Mouse (Mus musculus): ENCODE measurements around the gene Ahnak2. TPM values are rescaled to one million over a fixed set of nuclear protein-coding genes. Genes with fewer than 3 reads are reported as not detected.

Ahnak2 gene
- polyA plus RNA-seq, 1 experiment from 2014 or later, result 0.36 TPM

DNA sequence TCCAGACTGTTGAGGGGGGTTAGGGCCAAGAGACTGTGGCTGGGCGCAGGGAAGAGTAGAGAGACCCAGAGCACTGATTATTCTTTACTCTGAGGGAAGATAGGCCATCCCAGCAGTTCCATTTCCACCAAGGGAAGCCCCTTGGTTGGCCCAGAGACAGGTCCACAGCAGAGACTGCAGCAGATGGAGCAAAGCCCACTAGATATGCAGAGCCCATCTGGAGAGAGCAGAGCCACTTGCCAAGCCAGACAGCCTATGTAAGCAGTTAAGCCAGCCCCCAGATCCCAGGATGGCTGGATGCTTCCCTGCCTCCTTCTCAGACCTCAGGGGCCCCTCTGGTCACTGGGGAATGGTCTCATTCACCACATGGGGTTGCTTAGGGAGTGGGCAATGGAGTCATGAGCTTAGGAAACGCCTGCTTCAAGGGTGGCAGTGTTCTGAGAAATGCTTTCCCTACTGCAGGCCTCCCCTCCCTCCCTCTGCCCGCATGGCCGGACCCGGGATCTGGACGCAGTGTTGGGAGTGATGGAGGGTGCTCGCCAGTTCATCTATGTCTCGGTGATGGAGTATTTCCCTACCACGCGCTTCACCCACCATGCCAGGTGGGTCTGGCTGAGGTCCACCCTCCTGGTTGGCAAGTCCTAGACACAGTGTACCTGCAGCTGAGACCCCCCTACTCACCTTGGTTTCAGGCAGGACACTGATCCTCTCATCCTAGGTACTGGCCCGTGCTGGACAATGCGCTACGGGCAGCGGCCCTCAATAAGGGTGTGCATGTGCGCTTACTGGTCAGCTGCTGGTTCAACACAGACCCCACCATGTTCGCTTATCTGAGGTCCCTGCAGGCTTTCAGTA is 35.2 kb downstream of the Ahnak2 start:
- WGBS (ENCODE audit: insufficient replicate concordance), result 88% methylated on average over 16 of the region's 16 CpGs
- Histone ChIP-seq H3K36me3 (replicated peaks; ENCODE audit: insufficient read depth, low read length) (no peaks in the 10 kb centered on the region), H3K27ac (ENCODE audit: low read depth) (no peak overlapping the region), H3K9me3 (ENCODE audit: low read length) (no peaks in the 10 kb centered on the region), H3K9ac (replicated peaks) (no peak overlapping the region), H3K4me2 (ENCODE audit: low read depth, low read length) (no peak overlapping the region), H3K4me3 (ENCODE audit: low read depth, low read length) (no peak overlapping the region), H3K4me1 (ENCODE audit: insufficient read depth) (peaks cover 4% of the 10 kb centered on the region; the same call in 1 of the 2 replicates), H3K27me3 (ENCODE audit: insufficient read depth, low read length) (no peaks in the 10 kb centered on the region)
- DNase-seq, result no peak
- TF ChIP-seq EP300 (IDR thresholded peaks at IDR 0.05; ENCODE audit: low read depth) (no peak), CTCF (IDR thresholded peaks at IDR 0.05; ENCODE audit: low read depth) (no peak)
- no peak for ATAC-seq

DNA sequence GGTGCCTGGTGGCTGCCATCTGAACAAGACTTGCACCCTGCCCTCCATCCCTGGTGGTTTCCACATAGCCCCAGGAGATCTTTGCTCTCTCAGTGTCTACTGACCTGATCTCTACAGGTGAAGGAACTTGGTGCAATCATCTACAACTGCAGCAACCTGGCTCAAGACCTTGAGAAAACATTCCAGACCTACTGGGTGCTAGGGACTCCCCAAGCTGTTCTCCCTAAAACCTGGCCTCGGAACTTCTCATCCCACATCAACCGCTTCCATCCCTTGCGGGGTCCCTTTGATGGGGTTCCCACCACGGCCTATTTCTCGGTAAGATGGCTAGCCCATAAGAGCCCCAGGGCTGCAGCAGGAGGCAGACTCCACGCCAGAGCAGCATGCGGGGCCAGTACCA is 35.9 kb downstream of the Ahnak2 start:
- Histone ChIP-seq H3K4me3 (ENCODE audit: low read depth, low read length) (no peak overlapping the region), H3K4me2 (ENCODE audit: low read depth, low read length) (no peak overlapping the region), H3K27ac (ENCODE audit: low read depth) (no peak overlapping the region), H3K27me3 (ENCODE audit: insufficient read depth, low read length) (no peaks in the 10 kb centered on the region), H3K9me3 (ENCODE audit: low read length) (no peaks in the 10 kb centered on the region), H3K36me3 (replicated peaks; ENCODE audit: insufficient read depth, low read length) (no peaks in the 10 kb centered on the region), H3K4me1 (ENCODE audit: insufficient read depth) (peaks cover 4% of the 10 kb centered on the region; the same call in 1 of the 2 replicates), H3K9ac (replicated peaks) (no peak overlapping the region)
- ATAC-seq (no peak), DNase-seq (no peak)
- WGBS (ENCODE audit: insufficient replicate concordance), result 80% methylated on average over 7 of the region's 7 CpGs
- TF ChIP-seq CTCF (IDR thresholded peaks at IDR 0.05; ENCODE audit: low read depth), result no peak
- no peak for TF ChIP-seq EP300 (IDR thresholded peaks at IDR 0.05; ENCODE audit: low read depth)

DNA sequence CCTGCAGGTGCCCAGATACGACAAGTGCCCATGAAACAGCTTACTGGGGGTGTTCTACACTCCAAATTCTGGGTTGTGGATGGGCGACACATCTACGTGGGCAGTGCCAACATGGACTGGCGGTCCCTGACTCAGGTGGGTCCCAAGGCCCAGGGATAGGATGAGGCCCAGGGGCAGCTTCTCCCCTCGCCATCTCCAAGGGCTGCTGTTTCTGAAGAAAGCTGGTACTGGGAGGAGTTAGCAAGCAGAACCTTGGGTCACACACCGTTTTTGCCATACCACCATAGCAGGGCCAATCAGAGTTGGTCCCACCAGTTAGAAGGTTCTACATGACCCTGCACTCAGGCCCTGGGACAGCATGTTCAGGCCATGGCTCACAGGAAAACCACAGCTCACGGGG is 37.5 kb downstream of the Ahnak2 start:
- Histone ChIP-seq H3K4me1 (ENCODE audit: insufficient read depth) (peaks cover 14% of the 10 kb centered on the region), H3K27me3 (ENCODE audit: insufficient read depth, low read length) (no peaks in the 10 kb centered on the region), H3K27ac (ENCODE audit: low read depth) (no peak overlapping the region), H3K36me3 (replicated peaks; ENCODE audit: insufficient read depth, low read length) (no peaks in the 10 kb centered on the region), H3K4me2 (ENCODE audit: low read depth, low read length) (no peak overlapping the region), H3K9me3 (ENCODE audit: low read length) (no peaks in the 10 kb centered on the region), H3K9ac (replicated peaks) (no peak overlapping the region), H3K4me3 (ENCODE audit: low read depth, low read length) (no peak overlapping the region)
- no peak for DNase-seq
- 66% methylated on average over 7 of the region's 7 CpGs for WGBS (ENCODE audit: insufficient replicate concordance)
- TF ChIP-seq CTCF (IDR thresholded peaks at IDR 0.05; ENCODE audit: low read depth) (no peak), EP300 (IDR thresholded peaks at IDR 0.05; ENCODE audit: low read depth) (no peak)
- no peak for ATAC-seq

DNA sequence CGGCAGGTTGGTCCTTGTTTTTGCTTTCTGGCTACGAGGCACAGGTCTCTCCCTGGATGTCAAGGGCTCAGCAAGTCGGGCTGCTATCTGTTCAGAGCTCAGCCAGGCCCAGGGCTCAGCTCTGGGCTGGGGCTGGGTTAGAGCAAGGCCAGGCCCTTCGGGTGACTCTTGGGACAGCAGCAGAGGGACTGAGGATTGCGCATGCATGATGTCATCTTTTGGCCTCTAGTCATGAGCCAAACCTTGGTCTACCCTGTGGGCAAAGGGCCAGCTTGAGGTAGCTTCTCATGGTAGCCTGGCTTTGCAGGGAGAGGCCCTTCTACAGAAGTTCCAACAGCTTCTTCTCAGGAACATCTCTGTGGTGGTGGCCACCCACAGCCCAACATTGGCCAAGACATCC is 38.3 kb downstream of the Ahnak2 start:
- no peak overlapping the region for H3K4me3 ChIP-seq (ENCODE audit: low read depth, low read length)
- H3K27me3 ChIP-seq (ENCODE audit: insufficient read depth, low read length), result no peaks in the 10 kb centered on the region
- ATAC-seq (peak; percentile 71), DNase-seq (peak; percentile 45)
- 75% methylated on average over 5 of the region's 5 CpGs for WGBS (ENCODE audit: insufficient replicate concordance)
- no peak for TF ChIP-seq EP300 (IDR thresholded peaks at IDR 0.05; ENCODE audit: low read depth)
- no peak for TF ChIP-seq CTCF (IDR thresholded peaks at IDR 0.05; ENCODE audit: low read depth)
- H3K4me1 ChIP-seq (ENCODE audit: insufficient read depth), result peaks cover 14% of the 10 kb centered on the region
- H3K9me3 ChIP-seq (ENCODE audit: low read length), result no peaks in the 10 kb centered on the region
- H3K36me3 ChIP-seq (replicated peaks; ENCODE audit: insufficient read depth, low read length), result no peaks in the 10 kb centered on the region
- H3K9ac ChIP-seq (replicated peaks), result no peak overlapping the region
- H3K27ac ChIP-seq (ENCODE audit: low read depth), result no peak overlapping the region
- H3K4me2 ChIP-seq (ENCODE audit: low read depth, low read length), result no peak overlapping the region

DNA sequence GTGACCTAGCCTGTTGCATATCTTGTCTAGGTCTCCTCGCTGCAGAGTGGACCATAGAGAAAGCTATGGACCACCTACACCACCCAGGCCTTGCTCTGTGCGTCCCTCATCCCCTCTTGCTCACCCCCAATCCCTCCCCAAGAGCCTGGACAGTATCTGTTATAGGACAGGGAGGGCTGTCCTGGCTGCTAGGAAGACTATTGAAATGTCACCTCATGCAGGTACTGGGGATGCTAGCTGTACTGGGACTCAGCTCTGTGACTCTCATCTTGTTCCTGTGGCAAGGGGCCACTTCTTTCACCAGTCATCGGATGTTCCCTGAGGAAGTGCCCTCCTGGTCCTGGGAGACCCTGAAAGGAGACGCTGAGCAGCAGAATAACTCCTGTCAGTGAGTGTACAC is 39.3 kb downstream of the Ahnak2 start:
- no peaks in the 10 kb centered on the region for H3K36me3 ChIP-seq (replicated peaks; ENCODE audit: insufficient read depth, low read length)
- H3K4me3 ChIP-seq (ENCODE audit: low read depth, low read length), result no peak overlapping the region
- peaks cover 14% of the 10 kb centered on the region for H3K4me1 ChIP-seq (ENCODE audit: insufficient read depth)
- H3K9ac ChIP-seq (replicated peaks), result no peak overlapping the region
- H3K4me2 ChIP-seq (ENCODE audit: low read depth, low read length), result no peak overlapping the region
- H3K27ac ChIP-seq (ENCODE audit: low read depth), result no peak overlapping the region
- no peaks in the 10 kb centered on the region for H3K9me3 ChIP-seq (ENCODE audit: low read length)
- no peak for DNase-seq
- no peak for ATAC-seq
- no peaks in the 10 kb centered on the region for H3K27me3 ChIP-seq (ENCODE audit: insufficient read depth, low read length)
- WGBS (ENCODE audit: insufficient replicate concordance), result 71% methylated on average over 4 of the region's 4 CpGs
- TF ChIP-seq CTCF (IDR thresholded peaks at IDR 0.05; ENCODE audit: low read depth) (no peak), EP300 (IDR thresholded peaks at IDR 0.05; ENCODE audit: low read depth) (no peak)

DNA sequence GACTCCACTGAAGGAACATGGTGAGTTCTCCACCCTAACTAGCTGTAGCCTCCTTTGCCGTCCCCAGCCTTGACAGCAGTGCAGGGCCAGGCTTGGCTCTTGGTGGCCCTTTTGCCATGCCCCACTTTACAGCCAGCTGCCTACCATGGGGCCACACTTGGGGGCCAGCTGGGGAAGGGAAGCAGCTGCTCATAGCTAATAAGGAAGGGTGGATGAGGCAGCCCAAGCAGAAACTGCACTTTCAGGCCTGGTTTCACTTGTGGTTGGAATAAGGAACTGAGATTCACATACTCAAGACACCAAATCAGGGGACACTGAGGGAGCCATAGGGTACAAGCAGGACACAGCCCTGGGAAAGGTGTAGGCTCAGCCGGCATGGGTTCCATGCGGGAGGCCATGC is 40.4 kb downstream of the Ahnak2 start:
- DNase-seq, result peak; percentile 48
- 70% methylated on average over 3 of the region's 3 CpGs for WGBS (ENCODE audit: insufficient replicate concordance)
- peaks cover 14% of the 10 kb centered on the region for H3K4me1 ChIP-seq (ENCODE audit: insufficient read depth)
- no peak overlapping the region for H3K9ac ChIP-seq (replicated peaks)
- H3K4me2 ChIP-seq (ENCODE audit: low read depth, low read length), result peak overlapping the region; percentile 59
- no peaks in the 10 kb centered on the region for H3K27me3 ChIP-seq (ENCODE audit: insufficient read depth, low read length)
- peak; percentile 57 for ATAC-seq
- peak overlapping the region; percentile 82 for H3K27ac ChIP-seq (ENCODE audit: low read depth)
- H3K9me3 ChIP-seq (ENCODE audit: low read length), result no peaks in the 10 kb centered on the region
- H3K36me3 ChIP-seq (replicated peaks; ENCODE audit: insufficient read depth, low read length), result no peaks in the 10 kb centered on the region
- TF ChIP-seq CTCF (IDR thresholded peaks at IDR 0.05; ENCODE audit: low read depth) (no peak), EP300 (IDR thresholded peaks at IDR 0.05; ENCODE audit: low read depth) (no peak)
- peak overlapping the region; percentile 19; the same call in 1 of the 2 replicates for H3K4me3 ChIP-seq (ENCODE audit: low read depth, low read length)

Data from liver, postnatal 0 days (tissue).